Mouse (Mus musculus) hindbrain, postnatal 0 days (tissue): Measurements from ENCODE around the gene Lsm14a. TPM values are rescaled to one million over a fixed set of nuclear protein-coding genes. Genes with fewer than 3 reads are reported as not detected.
A peak's percentile ranks its signal among the peaks of the same experiment; 100 is the strongest.
"Not testable (repeated sequence)": the region's sequence is repeated elsewhere in the genome, so short reads cannot be mapped to it uniquely, and the experiment has no call there.

Experiments used
- ATAC-seq: fragments of 200-750 bp; cut with Nextera tagmentation; 2 replicates; pipeline ENCODE4 v1.8.0; 2017; ENCODE audit warnings: mild to moderate bottlenecking, moderate TSS enrichment, moderate library complexity
- DNase-seq: peaks from one replicate; pipeline ENCODE4 v3.0.0-alpha.2; 2015; ENCODE audit warnings: low spot score
- H3K27ac ChIP-seq: fragments of 300-500 bp; sonication (generic); 2 replicates; pipeline ENCODE4 v1.5.1; 2014; ENCODE audit warnings: mild to moderate bottlenecking
- H3K27me3 ChIP-seq: fragments of 300-500 bp; sonication (generic); 2 replicates; pipeline ENCODE4 v1.6.1; 2014; ENCODE audit warnings: low read length, mixed read lengths; ENCODE audit not compliant: insufficient read depth
- H3K36me3 ChIP-seq: fragments of 300-500 bp; sonication (generic); 2 replicates; pipeline ENCODE4 v1.6.1; 2014; ENCODE audit warnings: low read length, mixed read lengths; ENCODE audit not compliant: insufficient read depth
- H3K4me1 ChIP-seq: fragments of 300-500 bp; sonication (generic); 2 replicates; pipeline ENCODE4 v1.6.1; 2014; ENCODE audit warnings: antibody characterized with exemption, low read length, mixed read lengths; ENCODE audit not compliant: insufficient read depth
- H3K4me2 ChIP-seq: fragments of 300-500 bp; sonication (generic); 2 replicates; pipeline ENCODE4 v1.6.1; 2014; ENCODE audit warnings: low read depth, mild to moderate bottlenecking, low read length, moderate library complexity, mixed read lengths
- H3K4me3 ChIP-seq: fragments of 300-500 bp; sonication (generic); 2 replicates; pipeline ENCODE4 v1.5.1; 2014; ENCODE audit warnings: low read length
- H3K9ac ChIP-seq: fragments of 300-500 bp; sonication (generic); replicated peaks from 2 replicates; pipeline ENCODE4 v1.6.1; 2014; ENCODE audit warnings: mild to moderate bottlenecking, low read length, moderate library complexity, mixed read lengths
- H3K9me3 ChIP-seq: fragments of 300-500 bp; sonication (generic); 2 replicates; pipeline ENCODE4 v1.6.1; 2016; ENCODE audit warnings: low read length, mixed read lengths
- CTCF ChIP-seq: IDR thresholded peaks from 2 replicates; pipeline ENCODE4 v1.5.1; 2016; ENCODE audit warnings: antibody characterized with exemption, control low read depth, low read depth
- WGBS: fragments of 180-500 bp; shearing (Covaris S2); extraction: QIAGEN DNeasy Blood & Tissue Kit; methylation state at CpG from one replicate; pipeline ENCODE4 v1.1.7; 2014; 5-methylcytosine and 5-hydroxymethylcytosine counted together
- polyA plus RNA-seq: library from polyadenylated mRNA; unstranded; fragments of >200 nt; fragmentation: Nextera tagmentation; extraction: Ambion mirVana; gene quantifications from 2 replicates; pipeline ENCODE4 v1.2.1, GENCODE M21; 2015
- total RNA-seq: library from RNA; depleted of rRNA; stranded (reverse); fragments of >200 nt; gene quantifications from 2 replicates; pipeline ENCODE4 v1.2.3, GENCODE M21; 2014

Lsm14a gene
- total and polyA plus RNA-seq, 2 experiments from 2014 or later, result 44.9 to 46.1 TPM

GRCm38 (mm10) chr7:34336545-34336944 lies 56.6 kb downstream of the Lsm14a start:
- H3K4me3 ChIP-seq, H3K9ac ChIP-seq, DNase-seq, H3K4me1 ChIP-seq, H3K9me3 ChIP-seq, H3K27ac ChIP-seq, ATAC-seq, H3K4me2 ChIP-seq, H3K36me3 ChIP-seq, H3K27me3 ChIP-seq: not testable (repeated sequence)
- TF ChIP-seq CTCF, result peak; percentile 25; the same call in 1 of the 2 replicates
- 85% methylated on average over 1 of the region's 1 CpGs for WGBS

- no peaks in the 10 kb centered on the region for H3K36me3 ChIP-seq
- DNase-seq (no peak), ATAC-seq (no peak)
- no peaks in the 10 kb centered on the region for H3K4me1 ChIP-seq
- no peak overlapping the region for H3K4me2 ChIP-seq
- H3K27ac ChIP-seq, result no peak overlapping the region
- 76% methylated on average over 3 of the region's 3 CpGs for WGBS
- H3K27me3 ChIP-seq, result no peaks in the 10 kb centered on the region
- no peak overlapping the region for H3K9ac ChIP-seq
- TF ChIP-seq CTCF, result no peak
- 0 out of 2 replicates have a peak, but pooled peaks cover 2% of the 10 kb centered on the region for H3K9me3 ChIP-seq
- no peak overlapping the region for H3K4me3 ChIP-seq
These were observed 65.6 kb downstream of the Lsm14a start for GRCm38 (mm10) chr7:34327493-34327892.

GRCm38 (mm10) chr7:34324857-34325256 lies 68.3 kb downstream of the Lsm14a start:
- H3K4me1 ChIP-seq, result no peaks in the 10 kb centered on the region
- DNase-seq (no peak), ATAC-seq (no peak)
- no peak overlapping the region for H3K9ac ChIP-seq
- TF ChIP-seq CTCF, result no peak
- WGBS, result 90% methylated on average over 1 of the region's 1 CpGs
- 0 out of 2 replicates have a peak, but pooled peaks cover 2% of the 10 kb centered on the region for H3K9me3 ChIP-seq
- H3K27ac ChIP-seq, result no peak overlapping the region
- no peaks in the 10 kb centered on the region for H3K27me3 ChIP-seq
- no peak overlapping the region for H3K4me2 ChIP-seq
- no peaks in the 10 kb centered on the region for H3K36me3 ChIP-seq
- H3K4me3 ChIP-seq, result no peak overlapping the region

- WGBS, result 96% methylated on average over 2 of the region's 2 CpGs
- no peaks in the 10 kb centered on the region for H3K36me3 ChIP-seq
These were observed 69.1 kb downstream of the Lsm14a start for GRCm38 (mm10) chr7:34324005-34324404.

GRCm38 (mm10) chr7:34323351-34323750 lies 69.8 kb downstream of the Lsm14a start:
- TF ChIP-seq CTCF, result no peak
- H3K27me3 ChIP-seq, result no peaks in the 10 kb centered on the region
- H3K4me1 ChIP-seq, result no peaks in the 10 kb centered on the region
- no peak overlapping the region for H3K4me2 ChIP-seq
- no peak overlapping the region for H3K27ac ChIP-seq
- H3K36me3 ChIP-seq, result no peaks in the 10 kb centered on the region
- H3K9me3 ChIP-seq, result 0 out of 2 replicates have a peak, but pooled peaks cover 2% of the 10 kb centered on the region
- DNase-seq (no peak), ATAC-seq (no peak)
- H3K4me3 ChIP-seq, result no peak overlapping the region
- no peak overlapping the region for H3K9ac ChIP-seq
- 71% methylated on average over 8 of the region's 8 CpGs for WGBS

More at GRCm38 (mm10) chr7:34324005-34324404, 69.1 kb downstream of the Lsm14a start:
- Histone ChIP-seq H3K27ac (no peak overlapping the region), H3K4me1 (no peaks in the 10 kb centered on the region), H3K9ac (no peak overlapping the region), H3K9me3 (0 out of 2 replicates have a peak, but pooled peaks cover 2% of the 10 kb centered on the region), H3K27me3 (no peaks in the 10 kb centered on the region), H3K4me3 (no peak overlapping the region), H3K4me2 (no peak overlapping the region)
- DNase-seq (no peak), ATAC-seq (no peak)
- TF ChIP-seq CTCF, result peak; percentile 15; the same call in 1 of the 2 replicates

GRCm38 (mm10) chr7:34321958-34322357 lies 71.2 kb downstream of the Lsm14a start:
- no peak overlapping the region for H3K4me2 ChIP-seq
- no peak for TF ChIP-seq CTCF
- 0 out of 2 replicates have a peak, but pooled peaks cover 2% of the 10 kb centered on the region for H3K9me3 ChIP-seq
- H3K27ac ChIP-seq, result no peak overlapping the region
- H3K4me1 ChIP-seq, result no peaks in the 10 kb centered on the region
- 97% methylated on average over 4 of the region's 4 CpGs for WGBS
- no peak for DNase-seq
- H3K36me3 ChIP-seq, result no peaks in the 10 kb centered on the region
- H3K4me3 ChIP-seq, result no peak overlapping the region
- no peak for ATAC-seq
- no peaks in the 10 kb centered on the region for H3K27me3 ChIP-seq
- H3K9ac ChIP-seq, result no peak overlapping the region

- no peak overlapping the region for H3K9ac ChIP-seq
- H3K9me3 ChIP-seq, result 0 out of 2 replicates have a peak, but pooled peaks cover 2% of the 10 kb centered on the region
- no peaks in the 10 kb centered on the region for H3K27me3 ChIP-seq
- H3K27ac ChIP-seq, result no peak overlapping the region
- no peak for DNase-seq
- H3K4me3 ChIP-seq, result no peak overlapping the region
- no peak for TF ChIP-seq CTCF
- no peaks in the 10 kb centered on the region for H3K4me1 ChIP-seq
- 85% methylated on average over 5 of the region's 5 CpGs for WGBS
- no peaks in the 10 kb centered on the region for H3K36me3 ChIP-seq
- H3K4me2 ChIP-seq, result no peak overlapping the region
- no peak for ATAC-seq
These were observed 72.0 kb downstream of the Lsm14a start for GRCm38 (mm10) chr7:34321119-34321518.
